Mouse (Mus musculus): ENCODE results near the gene Rnf145.

- TF ChIP-seq CTCF (IDR thresholded peaks at IDR 0.05; ENCODE audit: low read depth, low read length) (no peak), POLR2A (IDR thresholded peaks at IDR 0.05; ENCODE audit: borderline replicate concordance, low read depth, low read length) (no peak)
These were observed 24.0 kb upstream of the Rnf145 start for GRCm38 (mm10) chr11:44494643-44495323.
